Mouse (Mus musculus): Measurements from ENCODE around the gene Has1.
"Not testable (repeated sequence)": the region's sequence is repeated elsewhere in the genome, so short reads cannot be mapped to it uniquely, and the experiment has no call there.

Gene Has1

GRCm38 (mm10) chr17:17844606-17845005 is 10.4 kb downstream of the Has1 start:
- not testable (repeated sequence) for DNase-seq (ENCODE audit: low spot score in 2 of 2)

GRCm38 (mm10) chr17:17843534-17844261 is 11.3 kb downstream of the Has1 start:
- DNase-seq (ENCODE audit: low spot score in 2 of 2): no peak

GRCm38 (mm10) chr17:17840796-17841195 is 14.2 kb downstream of the Has1 start:
- no peak for DNase-seq (ENCODE audit: low spot score in 2 of 2)

- DNase-seq (ENCODE audit: low spot score in 2 of 2): no peak
These were observed 15.7 kb downstream of the Has1 start for GRCm38 (mm10) chr17:17839276-17839675.

GRCm38 (mm10) chr17:17837919-17838701 is 16.9 kb downstream of the Has1 start:
- DNase-seq (ENCODE audit: low spot score in 2 of 2): peak; percentile 99

- DNase-seq (ENCODE audit: low spot score in 2 of 2): no peak
These were observed 17.6 kb downstream of the Has1 start for GRCm38 (mm10) chr17:17837426-17837825.

- no peak for DNase-seq (ENCODE audit: low spot score in 2 of 2)
These were observed 18.9 kb downstream of the Has1 start for GRCm38 (mm10) chr17:17836101-17836500.

GRCm38 (mm10) chr17:17834896-17835295 is 20.1 kb downstream of the Has1 start:
- DNase-seq (ENCODE audit: low spot score in 2 of 2): no peak

- no peak for DNase-seq (ENCODE audit: low spot score in 2 of 2)
These were observed 24.3 kb downstream of the Has1 start for GRCm38 (mm10) chr17:17830731-17831130.

GRCm38 (mm10) chr17:17829816-17830535 is 25.0 kb downstream of the Has1 start:
- DNase-seq (ENCODE audit: low spot score in 2 of 2): no peak

- no peak for DNase-seq (ENCODE audit: low spot score in 2 of 2)
These were observed 25.8 kb downstream of the Has1 start for GRCm38 (mm10) chr17:17829052-17829785.

- DNase-seq (ENCODE audit: low spot score in 2 of 2): peak; percentile 39 to 54
These were observed 26.6 kb downstream of the Has1 start for GRCm38 (mm10) chr17:17828191-17828981.

- peak; percentile 44 to 55 for DNase-seq (ENCODE audit: low spot score in 2 of 2)
These were observed 27.3 kb downstream of the Has1 start for GRCm38 (mm10) chr17:17827658-17828190.

- DNase-seq (ENCODE audit: low spot score in 2 of 2): peak; percentile 92 to 93
These were observed 28.0 kb downstream of the Has1 start, which contains the start of gene Spaca6 for GRCm38 (mm10) chr17:17826751-17827657. Gene Spaca6, plus strand, starts transcription at chr17:17827158.

GRCm38 (mm10) chr17:17825921-17826591 is 28.9 kb downstream of the Has1 start:
- peak; percentile 57 to 60 for DNase-seq (ENCODE audit: low spot score in 2 of 2)

GRCm38 (mm10) chr17:17823612-17824336 is 31.2 kb downstream of the Has1 start:
- DNase-seq (ENCODE audit: low spot score in 2 of 2): no peak

GRCm38 (mm10) chr17:17795527-17795926 is 59.5 kb downstream of the Has1 start:
- DNase-seq (ENCODE audit: low spot score in 2 of 2): no peak
